Mouse (Mus musculus): ENCODE measurements around the gene Dyrk1a. TPM values are rescaled to one million over a fixed set of nuclear protein-coding genes. Genes with fewer than 3 reads are reported as not detected.
A peak's percentile ranks its signal among the peaks of the same experiment; 100 is the strongest.

The Dyrk1a gene
- 41.7 and 42.8 TPM in 2 replicates for polyA plus RNA-seq (2012; rRNA removed)

- TF ChIP-seq CTCF (IDR thresholded peaks at IDR 0.05; ENCODE audit: borderline replicate concordance, insufficient read depth, low read depth, low read length) (no peak), POLR2A (IDR thresholded peaks at IDR 0.05; ENCODE audit: borderline replicate concordance, insufficient read depth, low read length) (0 out of 2 replicates have a peak, but pooled peaks have one; percentile 23)
- H3K4me1 ChIP-seq (ENCODE audit: control insufficient read depth, insufficient read depth, low read length) = peaks cover 10% of the 10 kb centered on the region; the same call in 1 of the 2 replicates
- no peaks in the 10 kb centered on the region for H3K27me3 ChIP-seq (ENCODE audit: control insufficient read depth, insufficient read depth, low read length)
- peak within 1 kb of the TSS; percentile 94 for H3K27ac ChIP-seq (ENCODE audit: insufficient read depth, low read length)
- WGBS = under 1% methylated on average over 126 of the region's 133 CpGs
- DNase-seq = peak; percentile 98 to 99
- H3K4me3 ChIP-seq (replicated peaks; ENCODE audit: insufficient read depth, low read depth, low read length) = peak within 1 kb of the TSS; percentile 67
Observed at GRCm38 (mm10) chr16:94569229-94570176, at the start of gene Dyrk1a. Dyrk1a (plus strand) TSS chr16:94570010.

DNA sequence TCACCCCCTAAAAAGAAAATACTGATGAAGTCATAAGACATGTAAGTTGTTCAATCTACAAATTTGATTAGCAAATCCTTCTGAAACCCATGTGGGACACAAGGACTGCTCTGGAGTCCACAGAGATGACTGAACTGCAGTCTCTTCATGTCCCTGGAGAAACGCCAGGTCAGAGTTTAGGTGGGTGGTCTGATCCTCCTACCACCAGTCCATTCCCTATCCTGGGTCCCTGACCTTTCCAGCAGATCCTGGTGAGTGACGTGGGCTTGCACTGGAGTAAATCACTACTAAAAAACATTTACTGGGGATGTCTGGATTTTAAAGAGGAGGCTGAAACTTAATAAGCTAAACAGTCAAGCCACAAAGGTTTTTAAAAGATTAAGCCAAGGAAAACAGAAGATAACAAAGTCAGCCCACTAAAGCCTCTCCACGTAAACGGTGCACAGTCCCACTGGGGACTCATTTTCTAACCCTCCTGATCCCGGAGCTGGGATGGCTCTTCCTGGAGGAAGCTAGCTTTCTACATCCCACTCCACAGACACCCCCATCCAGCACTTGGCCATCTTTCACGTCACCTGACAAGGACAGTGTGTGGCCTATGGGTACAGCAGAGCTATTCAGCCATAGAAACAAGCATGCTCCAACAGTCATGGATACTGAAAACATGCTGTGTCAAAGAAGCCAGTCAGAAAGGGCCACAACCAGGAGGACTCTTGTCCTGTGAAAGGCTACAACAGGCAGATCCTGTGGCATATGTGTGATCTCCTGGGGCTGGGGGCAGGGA, 46.0 kb upstream of the Dyrk1a start:
- WGBS = 49% methylated on average over 6 of the region's 6 CpGs

GRCm38 (mm10) chr16:94524691-94525090, 45.1 kb upstream of the Dyrk1a start:
- Histone ChIP-seq H3K4me3 (replicated peaks; ENCODE audit: insufficient read depth, low read depth, low read length) (no peak overlapping the region), H3K27ac (ENCODE audit: insufficient read depth, low read length) (no peak overlapping the region), H3K27me3 (ENCODE audit: control insufficient read depth, insufficient read depth, low read length) (no peaks in the 10 kb centered on the region), H3K4me1 (ENCODE audit: control insufficient read depth, insufficient read depth, low read length) (peaks cover 15% of the 10 kb centered on the region)
- DNase-seq = no peak
- TF ChIP-seq CTCF (IDR thresholded peaks at IDR 0.05; ENCODE audit: borderline replicate concordance, insufficient read depth, low read depth, low read length) (no peak), POLR2A (IDR thresholded peaks at IDR 0.05; ENCODE audit: borderline replicate concordance, insufficient read depth, low read length) (no peak)
- WGBS = 78% methylated on average over 9 of the region's 9 CpGs

More for the DNA sequence above, 46.0 kb upstream of the Dyrk1a start:
- peaks cover 15% of the 10 kb centered on the region for H3K4me1 ChIP-seq (ENCODE audit: control insufficient read depth, insufficient read depth, low read length)
- no peak for TF ChIP-seq CTCF (IDR thresholded peaks at IDR 0.05; ENCODE audit: borderline replicate concordance, insufficient read depth, low read depth, low read length)
- no peak for TF ChIP-seq POLR2A (IDR thresholded peaks at IDR 0.05; ENCODE audit: borderline replicate concordance, insufficient read depth, low read length)
- no peaks in the 10 kb centered on the region for H3K27me3 ChIP-seq (ENCODE audit: control insufficient read depth, insufficient read depth, low read length)
- DNase-seq = no peak
- H3K27ac ChIP-seq (ENCODE audit: insufficient read depth, low read length) = no peak overlapping the region
- no peak overlapping the region for H3K4me3 ChIP-seq (replicated peaks; ENCODE audit: insufficient read depth, low read depth, low read length)

DNA sequence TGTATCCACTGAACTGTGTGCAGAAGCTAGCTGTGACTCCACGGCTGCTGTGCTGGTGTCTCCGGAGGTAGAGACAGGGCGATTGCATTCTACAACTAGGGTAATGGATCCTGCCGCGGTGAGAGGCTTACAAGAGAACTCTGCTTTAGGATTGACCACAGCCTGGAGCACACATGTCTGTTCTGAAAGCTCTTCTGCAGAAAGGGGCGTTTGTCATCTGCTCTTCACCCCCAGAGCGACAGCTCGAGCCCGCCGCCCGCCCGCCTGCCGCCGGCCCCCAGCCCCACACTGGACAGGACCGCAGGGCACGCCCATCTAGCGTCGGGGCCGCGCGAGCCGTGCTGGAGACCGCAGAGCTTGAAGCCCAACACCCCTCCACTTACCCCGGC, 43.9 kb upstream of the Dyrk1a start:
- Histone ChIP-seq H3K4me3 (replicated peaks; ENCODE audit: insufficient read depth, low read depth, low read length) (peak overlapping the region; percentile 98), H3K4me1 (ENCODE audit: control insufficient read depth, insufficient read depth, low read length) (peaks cover 15% of the 10 kb centered on the region), H3K27me3 (ENCODE audit: control insufficient read depth, insufficient read depth, low read length) (no peaks in the 10 kb centered on the region), H3K27ac (ENCODE audit: insufficient read depth, low read length) (peak overlapping the region; percentile 45)
- no peak for DNase-seq
- TF ChIP-seq POLR2A (IDR thresholded peaks at IDR 0.05; ENCODE audit: borderline replicate concordance, insufficient read depth, low read length) (no peak), CTCF (IDR thresholded peaks at IDR 0.05; ENCODE audit: borderline replicate concordance, insufficient read depth, low read depth, low read length) (no peak)
- under 1% methylated on average over 24 of the region's 24 CpGs for WGBS

GRCm38 (mm10) chr16:94526344-94527151, 43.3 kb upstream of the Dyrk1a start, which contains the start of gene Vps26c:
Vps26c (minus strand) TSS chr16:94526830.
- TF ChIP-seq CTCF (IDR thresholded peaks at IDR 0.05; ENCODE audit: borderline replicate concordance, insufficient read depth, low read depth, low read length) (no peak), POLR2A (IDR thresholded peaks at IDR 0.05; ENCODE audit: borderline replicate concordance, insufficient read depth, low read length) (0 out of 2 replicates have a peak, but pooled peaks have one; percentile 59)
- peak within 1 kb of the TSS; percentile 98 for H3K4me3 ChIP-seq (replicated peaks; ENCODE audit: insufficient read depth, low read depth, low read length)
- no peaks in the 10 kb centered on the region for H3K27me3 ChIP-seq (ENCODE audit: control insufficient read depth, insufficient read depth, low read length)
- WGBS = under 1% methylated on average over 93 of the region's 93 CpGs
- H3K27ac ChIP-seq (ENCODE audit: insufficient read depth, low read length) = peak within 1 kb of the TSS; percentile 95
- peaks cover 15% of the 10 kb centered on the region for H3K4me1 ChIP-seq (ENCODE audit: control insufficient read depth, insufficient read depth, low read length)
- DNase-seq = peak; percentile 96 to 97

DNA sequence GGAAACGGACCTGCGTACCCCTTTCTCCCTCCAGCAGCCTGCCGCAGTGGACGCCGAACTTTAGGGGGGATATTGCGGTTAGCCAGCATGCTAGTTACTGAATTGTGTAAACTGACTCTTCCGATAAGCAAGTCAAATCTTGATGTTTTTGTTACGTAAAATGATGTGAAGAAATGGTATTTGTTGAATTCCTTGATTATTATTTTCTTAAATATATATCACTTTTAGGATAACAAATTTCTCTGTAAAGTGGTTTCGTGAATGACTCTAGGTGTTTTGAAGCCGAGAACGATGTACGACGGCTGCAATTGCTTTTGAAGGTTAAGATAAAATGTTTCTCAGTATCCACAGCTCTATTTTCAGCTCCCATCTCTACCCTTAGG, 42.7 kb upstream of the Dyrk1a start:
- WGBS = under 1% methylated on average over 13 of the region's 13 CpGs
- TF ChIP-seq POLR2A (IDR thresholded peaks at IDR 0.05; ENCODE audit: borderline replicate concordance, insufficient read depth, low read length) (no peak), CTCF (IDR thresholded peaks at IDR 0.05; ENCODE audit: borderline replicate concordance, insufficient read depth, low read depth, low read length) (no peak)
- Histone ChIP-seq H3K27ac (ENCODE audit: insufficient read depth, low read length) (peak overlapping the region; percentile 95), H3K4me1 (ENCODE audit: control insufficient read depth, insufficient read depth, low read length) (peaks cover 15% of the 10 kb centered on the region), H3K4me3 (replicated peaks; ENCODE audit: insufficient read depth, low read depth, low read length) (peak overlapping the region; percentile 98), H3K27me3 (ENCODE audit: control insufficient read depth, insufficient read depth, low read length) (no peaks in the 10 kb centered on the region)
- DNase-seq = peak in 1 of 2 experiments; percentile 25

- no peak overlapping the region; the same call in 1 of the 2 replicates for H3K27ac ChIP-seq (ENCODE audit: insufficient read depth, low read length)
- no peaks in the 10 kb centered on the region for H3K27me3 ChIP-seq (ENCODE audit: control insufficient read depth, insufficient read depth, low read length)
- WGBS = 48% methylated on average over 3 of the region's 3 CpGs
- peaks cover 15% of the 10 kb centered on the region for H3K4me1 ChIP-seq (ENCODE audit: control insufficient read depth, insufficient read depth, low read length)
- no peak for DNase-seq
- TF ChIP-seq CTCF (IDR thresholded peaks at IDR 0.05; ENCODE audit: borderline replicate concordance, insufficient read depth, low read depth, low read length) (no peak), POLR2A (IDR thresholded peaks at IDR 0.05; ENCODE audit: borderline replicate concordance, insufficient read depth, low read length) (no peak)
- peak overlapping the region; percentile 98 for H3K4me3 ChIP-seq (replicated peaks; ENCODE audit: insufficient read depth, low read depth, low read length)
Observed at GRCm38 (mm10) chr16:94527546-94527945, 42.3 kb upstream of the Dyrk1a start.

All from cerebellum, adult 2 months (tissue).